Comparison of ENCODE assay signal across 13 mouse cellular contexts in the genomic region with DNA sequence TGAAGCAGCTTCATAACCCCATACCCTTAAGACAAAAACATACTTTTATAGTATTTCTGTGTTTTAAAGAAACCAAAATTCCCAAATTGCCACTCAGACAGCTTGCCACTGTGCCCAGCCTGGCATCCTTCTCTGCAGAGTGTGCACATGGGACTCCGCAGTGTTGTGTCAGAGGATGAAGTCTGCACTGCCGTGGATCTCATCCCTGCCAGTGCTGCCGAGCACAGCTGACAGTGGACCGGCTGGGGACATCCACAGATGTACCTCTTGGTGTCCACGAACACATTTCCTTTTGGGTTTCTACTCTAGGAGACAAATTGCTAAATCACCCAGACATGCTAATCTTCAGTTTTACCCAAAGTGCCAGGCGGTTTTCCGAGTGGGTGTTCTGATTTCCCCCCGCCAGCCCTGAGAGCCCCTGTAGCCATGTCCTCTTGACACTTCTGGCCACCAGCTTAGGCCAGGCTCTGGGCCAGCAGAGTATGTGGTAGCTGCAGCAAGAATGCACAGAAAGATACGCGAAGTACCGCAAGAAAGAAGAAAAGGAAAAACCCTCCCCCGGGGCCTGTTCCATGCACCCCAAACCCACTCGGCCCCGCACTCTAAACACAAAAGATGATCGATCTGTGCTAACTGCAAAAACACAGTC.
DNase-seq lines count a peak whose midpoint lies in the region; ATAC-seq and TF ChIP-seq lines count a peak whose summit lies in the region.
"Had no signal": no experiment of that assay in that cellular context is flagged by ENCODE, and none has a peak within 500 bp of the region (broad histone marks: within the 10 kb centered on the region; RNA-seq: fewer than 3 reads in every experiment).

No protein-coding gene starts in this region.

- intact Hi-C loops in heart, postnatal 25 days (cut with DNase I) = loop anchor here (5.0 kb wide), 1 partner anchor 41 kb away; no protein-coding TSS in a partner anchor

- peaks cover 6% of the 10 kb centered on the region for H3K4me1 ChIP-seq in lung, postnatal 0 days (ENCODE audit: insufficient read depth, low read depth, low read length)
- peaks cover 20 to 43% of the 10 kb centered on the region in 2 experiments for H3K4me1 ChIP-seq in MEL (ENCODE audit: control insufficient read depth in 1 of 2, insufficient read depth in 2 of 2, low read length in 2 of 2)
- peaks cover 32% of the 10 kb centered on the region for H3K4me1 ChIP-seq in stomach, embryonic 15.5 days
- H3K4me1 ChIP-seq: limb, embryonic 12.5 days had no signal

- no peak overlapping the region for H3K4me3 ChIP-seq in lung, postnatal 0 days (ENCODE audit: low read depth, low read length)
- H3K4me3 ChIP-seq in MEL (ENCODE audit: control insufficient read depth in 1 of 2, insufficient read depth in 1 of 2, low read depth in 2 of 2, low read length in 2 of 2) = no peak overlapping the region
- H3K4me3 ChIP-seq in stomach, embryonic 15.5 days (replicated peaks) = no peak overlapping the region
- H3K4me3 ChIP-seq: left cerebral cortex, adult 2 months; limb, embryonic 12.5 days had no signal

- H3K9me3 ChIP-seq in lung, postnatal 0 days (ENCODE audit: low read length) = no peaks in the 10 kb centered on the region
- H3K9me3 ChIP-seq in MEL (replicated peaks; ENCODE audit: insufficient read depth, low read length) = no peaks in the 10 kb centered on the region
- no peaks in the 10 kb centered on the region for H3K9me3 ChIP-seq in stomach, embryonic 15.5 days
- H3K9me3 ChIP-seq: limb, embryonic 12.5 days had no signal

- no peaks in the 10 kb centered on the region for H3K79me2 ChIP-seq in MEL (ENCODE audit: control insufficient read depth, insufficient read depth, low read length, poor library complexity)

- peak overlapping the region; percentile 66 for H3K27ac ChIP-seq in lung, postnatal 0 days (ENCODE audit: low read length)
- peak overlapping the region; percentile 72 for H3K27ac ChIP-seq in MEL (ENCODE audit: control insufficient read depth, low read depth, low read length)
- H3K27ac ChIP-seq in stomach, embryonic 15.5 days = peak overlapping the region; percentile 68
- H3K27ac ChIP-seq: left cerebral cortex, adult 2 months; limb, embryonic 12.5 days; liver, embryonic 14.5 days had no signal

- TF ChIP-seq RAD21 in MEL (IDR thresholded peaks at IDR 0.05; ENCODE audit: low read depth, low read length) = no peak

- TF ChIP-seq POLR2A in MEL (IDR thresholded peaks at IDR 0.05; ENCODE audit: control insufficient read depth in 1 of 2, insufficient read depth in 1 of 2, low read depth in 1 of 2, low read length in 2 of 2, poor library complexity in 1 of 2) = no peak

- H3K9ac ChIP-seq in lung, postnatal 0 days (replicated peaks; ENCODE audit: low read depth) = no peak overlapping the region
- no peak overlapping the region for H3K9ac ChIP-seq in MEL (ENCODE audit: control insufficient read depth, low read depth, low read length, poor library complexity, severe bottlenecking)
- H3K9ac ChIP-seq in stomach, embryonic 15.5 days = no peak overlapping the region
- H3K9ac ChIP-seq: limb, embryonic 12.5 days; liver, embryonic 14.5 days had no signal

- TF ChIP-seq CTCF in lung, postnatal 0 days (IDR thresholded peaks at IDR 0.05) = no peak
- TF ChIP-seq CTCF in MEL (IDR thresholded peaks at IDR 0.05 in 2 of 3, conservative IDR thresholded peaks at IDR 0.05 in 1 of 3; ENCODE audit: control insufficient read depth in 1 of 3, insufficient read depth in 1 of 3, low read depth in 2 of 3, low read length in 3 of 3, poor library complexity in 1 of 3, severe bottlenecking in 1 of 3) = no peak

- no peak for TF ChIP-seq EP300 in lung, postnatal 0 days (IDR thresholded peaks at IDR 0.05)
- TF ChIP-seq EP300 in MEL (IDR thresholded peaks at IDR 0.05; ENCODE audit: low read depth in 1 of 2, low read length in 2 of 2) = no peak

- 65% methylated on average over 15 of the region's 15 CpGs for WGBS in lung, postnatal 0 days
- WGBS in stomach, embryonic 15.5 days = 80% methylated on average over 15 of the region's 15 CpGs

- peak; percentile 79 for DNase-seq in heart, adult 11 months
- no peak for DNase-seq in heart, postnatal 25 days (ENCODE audit: low spot score)
- peak; percentile 27 for DNase-seq in lung, postnatal 0 days (ENCODE audit: low spot score)
- DNase-seq in lung, adult 18-20 months = no peak
- DNase-seq in MEL (ENCODE audit: low read depth, low spot score) = no peak
- no peak for DNase-seq in gastrocnemius, adult 18-20 months (ENCODE audit: low spot score)
- DNase-seq: adrenal gland, postnatal 10 days; cerebellum, adult 2 months; kidney, adult 9 months had no signal

- ATAC-seq in lung, postnatal 0 days = no peak
- no peak for ATAC-seq in stomach, embryonic 15.5 days (ENCODE audit: insufficient read depth, low FRiP score, low read depth)

- no peak overlapping the region for H3K4me2 ChIP-seq in lung, postnatal 0 days (replicated peaks; ENCODE audit: low read depth, low read length)
- no peak overlapping the region for H3K4me2 ChIP-seq in stomach, embryonic 15.5 days
- H3K4me2 ChIP-seq: limb, embryonic 12.5 days had no signal

- H3K36me3 ChIP-seq in lung, postnatal 0 days (ENCODE audit: insufficient read depth, low read length) = peaks cover 28% of the 10 kb centered on the region
- H3K36me3 ChIP-seq in MEL (ENCODE audit: control insufficient read depth in 1 of 2, insufficient read depth in 2 of 2, low read length in 2 of 2) = peaks cover 0 to 35% of the 10 kb centered on the region in 2 experiments; a peak in 2 of 4 replicates
- H3K36me3 ChIP-seq in stomach, embryonic 15.5 days = peaks cover 23% of the 10 kb centered on the region; the same call in 1 of the 2 replicates

- H3K27me3 ChIP-seq in lung, postnatal 0 days (replicated peaks; ENCODE audit: insufficient read depth, low read length) = no peaks in the 10 kb centered on the region
- H3K27me3 ChIP-seq in MEL (ENCODE audit: control insufficient read depth in 1 of 2, insufficient read depth in 2 of 2, low read length in 2 of 2) = no peaks in the 10 kb centered on the region
- H3K27me3 ChIP-seq in stomach, embryonic 15.5 days (replicated peaks) = no peaks in the 10 kb centered on the region
- H3K27me3 ChIP-seq: limb, embryonic 12.5 days had no signal

TF ChIP-seq in MEL, 35 proteins besides CTCF, POLR2A, EP300 and RAD21:
- TF ChIP-seq KAT2A (conservative IDR thresholded peaks at IDR 0.05; ENCODE audit: low read depth, low read length) = no peak
- no peak for TF ChIP-seq TCF12 (IDR thresholded peaks at IDR 0.05; ENCODE audit: low read depth, low read length)
- TF ChIP-seq CHD2 (IDR thresholded peaks at IDR 0.05; ENCODE audit: low read length) = no peak
- no peak for TF ChIP-seq POLR2AphosphoS2 (IDR thresholded peaks at IDR 0.05; ENCODE audit: low read length)
- no peak for TF ChIP-seq NRF1 (IDR thresholded peaks at IDR 0.05; ENCODE audit: insufficient read depth, low read depth, low read length, poor library complexity, severe bottlenecking)
- no peak for TF ChIP-seq ZNF384 (IDR thresholded peaks at IDR 0.05; ENCODE audit: low read depth, low read length)
- no peak for TF ChIP-seq HCFC1 (IDR thresholded peaks at IDR 0.05; ENCODE audit: low read depth, low read length)
- no peak for TF ChIP-seq TBP (IDR thresholded peaks at IDR 0.05; ENCODE audit: low read depth, low read length)
- no peak for TF ChIP-seq ZMIZ1 (IDR thresholded peaks at IDR 0.05; ENCODE audit: low read depth, low read length)
- TF ChIP-seq E2F4 (IDR thresholded peaks at IDR 0.05; ENCODE audit: borderline replicate concordance, low read depth, low read length) = no peak
- no peak for TF ChIP-seq POLR2AphosphoS5 (IDR thresholded peaks at IDR 0.05; ENCODE audit: borderline replicate concordance, low read depth, low read length)
- TF ChIP-seq MXI1 (IDR thresholded peaks at IDR 0.05; ENCODE audit: low read depth, low read length) = no peak
- no peak for TF ChIP-seq MYC (IDR thresholded peaks at IDR 0.05; ENCODE audit: low read depth, low read length)
- no peak for TF ChIP-seq USF2 (IDR thresholded peaks at IDR 0.05; ENCODE audit: borderline replicate concordance in 1 of 2, insufficient read depth in 1 of 2, low read depth in 1 of 2, low read length in 2 of 2)
- no peak for TF ChIP-seq SIN3A (IDR thresholded peaks at IDR 0.05; ENCODE audit: low read length)

Comparison
In these comparisons a context has a peak if more than half of its experiments do, and no peak if none do; other contexts are left out.
1. DNase-seq: peak in heart, adult 11 months (single experiment) and lung, postnatal 0 days (single experiment); none in heart, postnatal 25 days (single experiment), lung, adult 18-20 months (0 of 2), MEL (single experiment) and gastrocnemius, adult 18-20 months (single experiment).
2. Peak in every context shown above with its lines, with median percentiles within 50 percentile points of each other: H3K27ac ChIP-seq.